Mouse (Mus musculus): ENCODE results near the gene Pde1a.

DNA sequence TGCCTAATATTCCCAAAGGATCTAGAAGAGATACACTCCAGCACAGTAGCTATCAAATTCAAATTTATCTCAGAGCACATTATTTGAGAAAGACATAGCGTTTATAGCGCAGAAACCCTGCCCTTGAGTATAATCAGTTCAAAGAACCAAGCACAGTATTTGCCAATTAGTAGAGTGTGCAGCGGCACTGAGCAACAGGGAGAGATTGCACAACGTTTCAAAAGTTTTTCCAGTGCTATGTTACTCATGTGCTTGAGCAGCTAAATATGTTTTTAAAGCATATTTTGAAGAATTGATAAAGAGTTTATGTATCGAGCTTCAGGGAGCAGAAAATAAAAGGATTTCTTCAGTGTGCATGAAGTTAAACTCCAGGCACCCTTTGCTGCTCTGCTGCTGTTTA lies 91.3 kb downstream of the Pde1a start:
- no peak for TF ChIP-seq CTCF (IDR thresholded peaks at IDR 0.05; ENCODE audit: insufficient read depth, low read length)
- no peak for TF ChIP-seq POLR2A (IDR thresholded peaks at IDR 0.05; ENCODE audit: borderline replicate concordance, extremely low read depth, low read depth, low read length)

All from lung, adult 2 months (tissue).